Mouse (Mus musculus) spleen, postnatal 10 days (tissue): Measurements from ENCODE around the gene Nupr1l.
A peak's percentile ranks its signal among the peaks of the same experiment; 100 is the strongest.
"Not testable (repeated sequence)": the region's sequence is repeated elsewhere in the genome, so short reads cannot be mapped to it uniquely, and the experiment has no call there.

Experiments used
- DNase-seq, 2 experiments: peaks; one replicate each; pipeline ENCODE4 v3.0.0; 2021 to 2022; ENCODE audit warnings: low spot score in 2 of 2

The Nupr1l gene

DNA sequence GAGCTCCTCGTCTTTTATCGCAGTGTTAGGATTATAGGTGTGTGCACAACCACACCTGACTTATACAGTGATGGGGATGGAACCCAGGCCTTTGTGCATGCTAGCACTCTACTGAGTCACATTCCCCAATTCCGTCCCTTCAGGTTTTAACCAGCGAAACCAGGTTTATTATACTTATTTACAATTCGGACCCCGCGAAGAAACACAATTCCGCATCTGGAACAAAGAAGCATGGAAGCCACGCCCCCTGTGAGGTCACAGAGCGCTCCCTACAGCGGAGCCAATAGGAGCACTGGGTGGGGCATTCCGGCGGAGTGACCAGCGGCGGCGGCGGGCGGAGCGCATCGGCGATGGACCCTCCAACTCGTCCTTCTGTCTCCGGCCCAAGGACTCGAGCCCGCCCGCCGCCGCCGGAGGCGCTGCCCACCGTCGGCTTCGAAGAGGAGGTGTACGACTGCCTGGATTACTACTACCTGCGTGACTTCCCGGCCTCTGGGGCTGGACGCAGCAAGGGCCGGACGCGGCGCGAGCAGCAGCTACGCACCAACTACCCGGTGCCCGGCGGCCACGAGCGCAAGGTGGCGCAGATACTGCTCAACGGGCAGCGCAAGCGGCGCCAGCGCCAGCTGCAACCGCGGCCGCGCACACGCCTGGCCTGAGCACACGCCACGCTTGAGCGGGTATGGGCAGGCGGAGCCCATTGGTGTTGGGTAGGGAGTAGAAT is at the start of gene Nupr1l:
Gene Nupr1l (plus strand): TSS at position 299 of the 724 bp plus-strand sequence.
- DNase-seq, result peak; percentile 78 to 89

DNA sequence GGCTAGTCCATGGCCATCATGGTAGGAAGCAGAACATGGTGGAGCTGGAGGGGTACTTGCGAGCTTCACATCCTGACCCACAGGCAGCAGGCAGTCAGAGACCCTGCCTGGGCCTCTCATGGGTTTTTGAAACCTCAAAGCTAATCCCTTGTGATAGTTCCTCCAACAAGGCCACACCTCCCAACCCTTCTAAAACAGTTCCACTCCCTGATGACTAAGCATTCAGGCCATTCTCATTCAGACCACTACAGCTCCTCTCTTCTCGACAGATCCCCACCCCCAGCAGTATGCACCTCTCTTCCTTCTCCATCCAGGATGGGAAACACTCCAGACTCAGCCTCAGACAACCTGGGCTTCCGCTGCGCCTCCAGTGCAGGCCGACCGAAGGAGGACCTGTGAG is 46.0 kb upstream of the Nupr1l start:
- DNase-seq, result no peak

DNA sequence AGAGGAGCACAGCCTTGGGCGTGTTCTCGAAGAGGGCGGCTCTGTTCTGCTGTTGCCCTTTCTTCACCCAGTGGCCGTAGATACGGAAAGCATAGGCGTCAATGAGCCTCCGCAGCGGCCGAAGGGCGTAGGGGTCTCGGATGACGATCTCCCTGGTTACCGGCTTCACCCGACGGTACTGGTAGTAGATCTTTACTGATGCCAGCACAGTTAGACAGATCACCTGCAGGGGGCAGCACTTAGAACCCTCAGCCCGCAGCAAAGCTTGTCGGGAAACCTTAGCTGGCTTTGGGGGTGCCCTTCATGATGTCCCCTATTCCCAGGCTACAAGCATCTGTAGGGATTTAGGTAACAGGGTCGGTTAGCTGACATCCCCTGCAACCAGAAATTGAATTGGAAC is 43.9 kb upstream of the Nupr1l start:
- peak; percentile 22 to 74 for DNase-seq

DNA sequence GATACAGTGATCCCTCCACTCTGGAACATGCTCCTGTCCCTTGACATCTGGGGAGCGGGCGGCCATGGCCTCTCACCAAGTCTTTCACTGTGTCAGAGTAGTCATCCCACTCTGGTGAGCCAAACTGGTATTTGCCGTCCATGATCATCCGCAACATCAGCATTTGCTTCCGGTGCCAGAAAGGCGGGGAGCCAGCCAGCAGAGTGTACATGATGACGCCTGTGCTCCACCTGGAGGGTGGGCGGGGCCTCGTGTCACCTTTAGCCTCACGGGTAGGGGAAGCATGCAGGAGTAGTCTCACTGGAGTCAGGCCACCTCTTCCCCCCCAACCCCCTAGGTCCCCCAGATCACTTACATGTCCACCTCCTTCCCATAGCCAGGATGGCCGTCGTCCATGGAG is 42.5 kb upstream of the Nupr1l start:
- no peak for DNase-seq

DNA sequence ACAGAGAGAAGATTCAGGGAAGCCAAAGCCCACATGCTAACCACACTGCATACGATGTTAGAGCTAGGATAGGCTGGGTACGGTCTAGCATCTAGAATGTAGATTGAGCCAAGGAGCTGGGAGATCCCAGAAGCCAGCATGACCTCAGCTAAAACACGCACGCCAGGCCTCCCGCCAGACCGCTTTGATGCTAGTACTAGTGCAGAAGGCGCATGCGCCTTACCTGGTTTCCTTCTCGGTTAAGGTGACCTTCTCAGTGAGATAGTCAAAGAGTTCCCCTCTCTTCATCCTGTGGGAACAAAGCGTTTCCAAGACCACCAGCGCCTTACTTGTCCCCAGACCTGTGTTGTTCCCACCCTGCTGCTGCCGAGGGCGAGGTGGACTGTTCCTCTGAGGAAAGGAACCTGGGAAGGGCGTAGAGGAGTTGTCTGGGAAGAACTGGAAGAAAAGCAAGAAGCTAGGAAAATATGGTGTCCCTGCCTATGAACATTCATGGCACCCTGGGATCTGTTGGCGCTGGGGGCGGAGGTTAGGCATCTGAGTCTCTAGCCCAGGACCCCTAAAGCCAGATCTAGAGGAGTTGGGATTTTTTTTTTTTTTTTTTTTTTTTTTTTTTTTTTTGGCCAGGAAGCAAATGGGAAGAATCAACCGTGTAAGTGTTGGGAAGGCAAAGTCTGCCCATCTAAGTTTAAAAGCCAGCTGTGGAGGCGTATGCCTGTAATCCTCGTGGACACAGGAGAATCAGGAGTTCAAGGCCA is 38.9 kb upstream of the Nupr1l start:
- DNase-seq, result no peak

DNA sequence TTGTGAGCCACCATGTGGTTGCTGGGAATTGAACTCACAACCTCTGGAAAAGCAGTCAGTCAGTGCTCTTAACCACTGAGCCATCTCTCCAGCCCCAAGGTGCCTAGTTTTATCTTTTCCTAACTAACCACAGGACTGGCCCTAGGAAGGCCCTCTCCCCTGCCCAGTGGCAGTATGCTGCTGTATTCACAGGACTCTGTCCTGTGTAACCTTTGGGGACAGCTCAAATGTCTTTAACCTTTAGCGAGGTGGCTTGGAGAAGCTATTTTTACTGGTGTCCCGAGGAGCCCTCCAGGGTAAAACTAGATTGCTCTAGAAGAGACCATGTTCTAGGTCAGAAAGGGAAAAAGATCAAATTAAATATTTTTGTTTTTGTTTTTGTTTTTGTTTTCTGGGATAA is 37.1 kb upstream of the Nupr1l start:
- DNase-seq, result no peak

DNA sequence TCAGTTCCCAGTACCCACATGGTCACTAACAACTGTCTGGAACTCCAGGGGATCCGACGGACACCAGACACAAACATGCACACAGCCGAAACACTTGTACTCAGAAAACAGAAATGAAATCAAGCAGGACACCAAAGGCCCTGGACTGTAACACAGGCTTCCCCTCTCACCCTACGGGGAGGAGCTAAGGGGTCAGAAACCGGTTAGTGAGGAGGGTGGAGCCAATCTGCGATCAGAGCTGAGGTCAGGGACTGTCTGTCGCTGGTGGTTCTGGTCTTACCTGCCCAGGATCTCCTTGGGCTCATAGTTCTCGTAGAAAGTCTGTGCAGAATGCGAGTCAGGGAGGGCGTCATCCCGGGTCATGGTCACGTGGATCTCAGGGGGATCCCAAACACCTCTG is 34.4 kb upstream of the Nupr1l start:
- DNase-seq, result no peak

DNA sequence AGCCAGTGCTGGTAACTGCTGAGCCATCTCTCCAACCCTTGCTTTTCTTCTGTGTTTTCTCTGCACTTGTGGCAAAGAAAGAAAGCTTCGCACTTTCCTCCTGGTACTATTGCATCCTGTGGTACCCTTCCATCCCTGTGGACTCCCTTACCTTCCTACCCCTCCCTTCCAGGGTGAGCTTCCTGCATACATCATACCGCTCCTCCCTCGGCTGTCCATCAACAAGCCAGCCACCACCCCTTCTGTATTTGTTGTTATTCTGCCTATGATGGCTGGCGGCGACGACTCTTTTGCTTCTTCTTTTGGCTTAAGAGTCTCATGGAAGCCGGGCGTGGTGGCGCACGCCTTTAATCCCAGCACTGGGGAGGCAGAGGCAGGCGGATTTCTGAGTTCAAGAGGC is 33.2 kb upstream of the Nupr1l start:
- no peak for DNase-seq

DNA sequence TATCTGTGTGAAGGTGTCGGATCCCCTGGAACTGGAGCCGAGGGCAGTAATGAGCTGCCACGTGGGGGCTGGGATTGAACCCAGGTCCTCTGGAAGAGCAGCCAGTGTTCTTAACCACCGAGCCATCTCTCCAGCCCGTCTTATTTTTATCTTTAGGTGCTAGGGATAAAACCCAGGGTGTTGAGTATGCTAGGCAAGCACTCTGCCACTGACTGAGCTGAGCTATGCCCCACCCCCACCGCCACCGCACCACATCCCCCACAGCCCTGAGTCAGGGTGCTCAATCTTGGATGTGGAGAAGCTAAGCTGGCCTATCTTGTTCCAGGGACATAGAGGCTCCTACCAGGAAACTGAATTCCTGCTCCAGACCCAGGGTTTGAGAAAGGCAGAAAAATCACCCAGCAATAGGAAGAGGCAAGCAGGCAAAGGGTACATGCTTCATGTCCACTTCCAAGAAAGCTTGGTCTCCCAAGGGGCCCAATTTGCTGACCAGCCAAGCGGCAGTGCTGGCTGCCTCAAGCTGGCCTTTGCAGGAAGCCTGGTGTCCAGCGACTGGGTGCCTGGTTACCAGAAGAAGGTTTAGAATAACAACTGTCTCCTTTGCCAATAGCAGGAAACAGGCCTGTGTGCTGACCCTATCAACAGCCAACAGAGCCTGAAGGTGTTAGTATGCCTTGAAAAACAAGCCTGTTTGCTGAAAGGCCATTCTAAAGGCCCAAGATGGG is 30.4 kb upstream of the Nupr1l start:
- no peak for DNase-seq

DNA sequence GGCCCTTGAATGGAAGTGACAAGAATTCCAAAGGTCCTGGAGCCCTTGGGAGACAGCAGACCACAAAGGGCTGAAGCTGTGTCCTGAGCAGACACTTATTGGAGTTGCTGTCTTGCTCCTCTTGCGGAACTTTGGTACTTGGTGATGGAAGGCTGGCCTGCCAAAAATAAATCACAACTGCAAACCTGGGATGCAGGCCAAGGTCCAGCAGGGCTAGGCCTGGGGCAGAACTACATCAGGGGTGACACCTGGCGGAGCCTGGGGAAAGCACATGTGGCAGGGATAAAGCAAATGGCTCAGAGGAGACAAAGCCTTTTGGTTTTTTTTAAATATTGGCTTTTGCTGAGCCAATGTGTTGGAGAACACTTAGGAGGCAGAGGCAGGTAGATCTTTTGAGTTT is 29.4 kb upstream of the Nupr1l start:
- no peak for DNase-seq

DNA sequence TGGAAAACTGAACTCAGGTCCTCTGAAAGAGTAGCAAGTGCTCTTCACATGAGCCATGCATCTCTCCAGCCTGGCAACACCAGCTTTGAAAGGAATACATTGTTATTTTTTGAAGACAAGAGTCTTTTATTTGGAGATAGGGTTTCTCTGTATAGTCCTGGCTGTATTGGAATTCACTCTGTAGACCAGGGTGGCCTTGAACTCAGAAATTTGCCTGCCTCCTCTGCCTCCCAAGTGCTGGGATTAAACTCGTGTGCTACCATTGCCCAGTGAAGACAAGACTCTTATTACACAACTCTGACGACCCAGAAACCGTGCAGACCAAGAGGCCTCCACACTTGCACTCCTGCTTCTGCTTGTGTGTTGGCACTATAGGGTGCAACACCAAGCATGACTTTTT is 28.5 kb upstream of the Nupr1l start:
- DNase-seq, result no peak

DNA sequence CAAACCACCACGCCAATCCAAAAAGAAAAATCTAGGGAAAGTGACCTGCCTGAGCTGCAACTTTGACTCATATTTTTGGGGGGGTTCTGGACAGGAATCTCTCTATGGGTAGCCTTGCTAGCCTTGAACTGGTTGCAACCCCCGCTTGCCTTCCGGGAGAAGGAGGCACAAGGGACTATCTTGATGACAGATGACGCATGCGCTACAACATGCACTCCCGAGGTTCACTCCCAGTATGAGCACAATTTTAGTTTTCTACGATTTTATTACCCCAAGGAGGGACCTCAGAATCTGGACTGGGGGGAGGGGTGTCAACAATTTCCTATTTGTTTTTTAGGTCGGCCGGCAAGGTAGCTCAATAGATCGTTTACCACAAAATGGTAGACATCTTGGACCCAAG is 22.1 kb upstream of the Nupr1l start:
- peak in 1 of 2 experiments; percentile 33 for DNase-seq

DNA sequence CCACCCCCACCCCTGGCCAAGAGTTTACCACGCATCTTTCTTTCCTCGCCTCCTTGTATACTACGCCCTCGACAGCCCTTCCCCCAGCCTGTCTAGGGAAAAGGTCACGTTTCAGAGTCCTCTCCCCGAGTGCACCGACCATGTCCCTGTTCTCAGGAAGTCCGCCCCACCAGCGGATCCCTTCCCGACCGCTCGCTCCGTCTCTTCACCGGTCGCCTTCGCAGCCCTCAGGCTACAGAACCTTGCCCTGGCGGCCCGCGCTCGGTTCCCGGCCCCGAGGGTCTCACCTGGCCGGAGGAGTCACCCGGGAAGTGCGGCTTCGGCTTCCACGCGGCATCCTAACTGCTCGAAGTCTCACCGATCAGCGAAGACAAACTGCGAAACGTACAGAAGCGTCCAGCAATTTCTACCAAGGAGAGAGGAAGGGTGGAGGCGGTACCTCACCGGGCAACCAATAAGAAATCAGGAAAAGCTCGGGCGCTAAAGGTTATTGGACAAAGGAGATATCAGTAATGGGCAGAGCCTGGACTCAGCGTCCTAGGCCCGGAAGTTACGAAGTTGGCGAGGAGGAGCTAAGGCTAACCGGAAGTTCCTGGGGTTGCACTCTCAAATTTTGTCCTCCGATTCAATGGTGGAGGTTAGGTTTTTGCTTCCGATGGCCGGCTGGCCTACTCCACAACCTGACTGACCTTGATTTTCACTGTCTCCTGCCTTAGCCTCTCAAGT is 21.3 kb upstream of the Nupr1l start, which contains the start of gene Chchd2:
Gene Chchd2 (minus strand): TSS at position 560 of the 726 bp plus-strand sequence.
- DNase-seq, result peak; percentile 89 to 90

DNA sequence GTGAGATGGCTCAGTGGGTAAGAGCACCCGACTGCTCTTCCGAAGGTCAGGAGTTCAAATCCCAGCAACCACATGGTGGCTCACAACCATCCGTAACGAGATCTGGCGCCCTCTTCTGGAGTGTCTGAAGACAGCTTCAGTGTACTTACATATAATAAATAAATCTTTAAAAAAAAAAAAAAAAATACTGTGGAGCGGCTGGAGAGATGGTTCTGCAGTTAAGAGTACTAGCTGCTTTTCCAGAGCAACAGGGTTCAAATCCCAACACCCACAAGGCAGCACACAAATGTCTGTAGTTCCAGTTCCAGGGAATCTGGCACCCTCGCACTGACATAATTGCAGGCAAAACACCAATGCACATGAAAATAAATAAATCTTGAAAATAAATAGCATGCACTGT is 17.9 kb upstream of the Nupr1l start:
- DNase-seq, result not testable (repeated sequence)

DNA sequence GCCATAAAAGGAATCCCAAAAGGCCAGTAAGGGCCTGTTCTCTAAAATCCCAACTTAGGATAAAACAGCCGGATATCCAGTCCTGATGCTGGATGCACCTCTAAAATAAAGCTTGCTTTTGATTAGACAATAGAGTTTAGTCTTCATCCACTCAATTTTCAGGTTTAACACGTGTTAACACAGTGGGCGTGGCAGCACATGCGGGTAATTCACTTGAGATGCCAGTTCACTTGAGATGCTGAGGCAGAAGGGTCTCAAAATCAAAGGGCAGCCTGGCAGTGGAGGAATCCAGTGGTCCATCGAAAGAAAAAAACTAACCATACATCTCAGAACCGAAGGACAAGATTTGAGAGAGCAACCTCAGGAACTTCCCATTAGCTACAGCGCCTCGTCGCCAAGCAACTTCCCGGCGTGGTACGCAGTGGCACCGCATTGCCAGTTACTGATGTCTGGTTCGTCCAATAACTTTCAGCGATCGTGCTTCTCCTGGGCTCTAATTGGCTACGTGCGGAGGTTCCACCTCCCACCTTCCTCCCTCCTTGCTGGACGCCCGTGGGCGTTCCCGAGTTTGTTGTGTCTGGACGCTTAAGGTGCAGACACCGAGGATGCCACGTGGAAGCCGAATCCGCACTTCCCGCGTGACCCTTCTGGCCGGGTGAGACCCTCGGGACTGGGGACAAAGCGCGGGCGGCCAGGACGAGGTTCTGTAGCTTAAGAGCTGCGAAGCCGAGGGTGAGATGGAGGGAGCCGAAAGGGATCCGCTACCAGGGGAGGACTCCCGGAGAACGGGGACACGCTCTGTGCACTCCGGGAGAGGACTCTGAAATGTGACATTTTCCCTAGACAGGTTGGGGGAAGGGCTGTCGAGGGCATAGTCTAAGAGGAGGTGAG is 12.9 kb upstream of the Nupr1l start, which contains the start of gene Zbed5:
Gene Zbed5 (plus strand): TSS at position 526 of the 891 bp plus-strand sequence.
- DNase-seq, result peak; percentile 58 to 82

DNA sequence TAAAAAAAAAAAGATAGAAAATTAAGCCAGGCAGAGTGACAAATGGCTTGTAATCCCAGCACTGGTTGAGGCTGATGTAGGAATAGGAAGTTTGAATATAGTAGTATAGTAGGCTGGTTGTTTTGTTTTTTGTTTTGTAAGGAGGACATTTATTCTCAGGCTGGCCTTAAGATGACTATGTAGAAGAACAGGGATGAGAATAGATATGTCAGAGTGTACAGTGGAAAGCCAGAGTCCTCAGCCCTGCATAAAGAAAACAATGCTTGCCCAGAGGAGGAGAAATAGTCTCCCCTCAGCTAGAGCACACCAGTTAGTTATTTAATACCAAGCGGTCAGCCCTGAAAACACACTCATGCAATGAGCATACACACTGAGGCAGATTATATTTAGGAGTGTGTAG is 9.9 kb upstream of the Nupr1l start, which contains the start of gene Phkg1:
Gene Phkg1 (minus strand): TSS at position 101 of the 400 bp plus-strand sequence.
- DNase-seq, result no peak

DNA sequence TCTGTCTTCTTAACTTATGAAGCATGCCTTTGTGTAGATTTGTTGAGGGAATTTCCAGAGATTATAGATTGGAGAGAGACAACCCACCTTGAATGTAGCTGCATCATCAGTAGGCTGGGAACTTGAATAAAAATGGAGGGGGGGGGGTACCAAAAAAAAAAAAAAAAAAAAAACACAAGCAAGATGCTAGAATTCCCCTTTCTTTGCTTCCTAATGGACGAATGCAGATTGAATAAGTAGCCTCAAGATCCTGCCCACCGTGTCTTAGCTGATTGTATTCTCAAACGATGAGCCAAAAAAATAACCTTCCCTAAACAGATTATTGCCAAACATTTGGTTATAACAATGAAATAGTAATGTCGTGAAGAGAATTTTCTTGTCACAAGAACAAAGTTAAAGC is 565 bp upstream of the Nupr1l start:
- DNase-seq, result no peak

DNA sequence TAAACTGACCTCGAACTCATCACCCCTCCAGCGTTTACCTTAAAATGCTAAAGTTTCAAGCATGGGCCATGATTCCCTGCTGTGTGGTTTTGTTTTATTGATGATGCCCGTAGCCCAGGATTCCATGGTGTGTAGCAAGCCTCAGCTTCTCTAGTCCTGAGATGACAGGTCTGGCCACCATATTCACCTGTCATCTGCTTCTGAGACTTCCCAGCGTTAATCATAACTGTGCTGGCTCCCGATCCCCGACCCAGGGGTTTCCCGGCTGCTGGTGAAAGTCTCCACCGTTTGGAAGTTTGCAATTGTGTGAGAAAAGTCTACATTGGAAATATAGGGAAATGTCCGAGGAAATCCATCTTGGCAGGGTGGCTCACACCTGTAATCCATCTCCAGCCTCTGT is 807 bp downstream of the Nupr1l start:
- no peak for DNase-seq

DNA sequence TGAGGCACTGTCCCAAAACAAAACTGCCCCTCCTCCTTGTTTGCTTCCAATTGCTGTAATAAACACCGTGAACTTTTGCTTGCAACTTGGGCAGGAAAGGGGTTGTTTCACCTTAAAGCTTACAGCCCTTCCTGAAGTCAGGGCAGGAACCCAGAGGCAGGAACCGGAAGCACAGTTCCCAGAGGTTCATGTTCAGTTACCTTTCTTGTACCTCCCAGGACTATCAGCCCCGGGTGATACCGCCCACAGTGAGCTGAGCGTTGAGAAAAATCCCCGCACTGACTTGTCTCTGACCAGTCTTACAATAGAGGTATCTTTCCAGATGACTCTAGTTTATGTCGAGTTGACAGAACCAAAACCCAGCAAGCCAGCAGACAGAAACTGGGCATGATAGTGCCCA is 1.3 kb downstream of the Nupr1l start:
- no peak for DNase-seq

DNA sequence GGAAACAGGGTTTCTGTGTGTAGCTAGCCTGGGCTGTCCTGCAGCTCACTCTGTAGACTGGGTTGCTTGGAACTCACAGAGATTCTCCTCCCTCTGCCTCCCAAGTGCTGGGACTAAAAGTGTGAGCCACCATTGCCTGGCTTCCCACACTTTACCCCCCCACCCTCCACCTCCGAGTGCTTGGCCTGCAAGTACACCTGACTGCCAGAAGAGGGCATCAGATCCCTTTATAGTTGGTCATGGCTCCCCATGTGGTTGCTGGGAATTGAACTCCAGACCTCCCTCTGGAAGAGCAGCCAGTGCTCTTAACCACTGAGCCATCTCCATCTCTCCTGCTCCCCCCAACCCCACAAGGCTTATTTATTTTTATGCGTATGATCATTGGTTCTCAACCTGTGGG is 5.7 kb downstream of the Nupr1l start:
- peak in 1 of 2 experiments; percentile 36 for DNase-seq

DNA sequence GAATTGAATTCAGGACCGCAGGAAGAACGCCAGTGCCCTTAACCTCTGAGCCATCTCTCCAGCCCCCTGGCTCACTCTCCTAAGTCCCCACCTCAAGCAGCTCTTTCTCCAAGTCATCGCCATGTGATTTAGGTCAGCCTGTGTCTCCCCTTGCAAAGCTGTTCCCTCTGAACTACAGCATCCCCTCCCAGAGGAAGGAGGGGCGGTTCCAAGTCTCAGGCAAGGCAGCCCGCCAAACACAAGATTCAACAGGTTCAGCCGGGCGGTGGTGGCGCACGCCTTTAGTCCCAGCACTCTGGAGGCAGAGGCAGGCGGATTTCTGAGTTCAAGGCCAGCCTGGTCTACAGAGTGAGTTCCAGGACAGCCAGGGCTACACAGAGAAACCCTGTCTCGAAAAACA is 7.2 kb downstream of the Nupr1l start:
- not testable (repeated sequence) for DNase-seq
